Mouse (Mus musculus) intestine, embryonic 14.5 days (tissue): ENCODE results near the gene Iqcj. TPM values are rescaled to one million over a fixed set of nuclear protein-coding genes. Genes with fewer than 3 reads are reported as not detected.

Source experiments
- ATAC-seq: fragments of 200-750 bp; cut with Nextera tagmentation; replicated peaks from 2 replicates; pipeline ENCODE4 v1.8.0; 2017; ENCODE audit warnings: low read depth, moderate number of reproducible peaks, moderate TSS enrichment, moderate library complexity; ENCODE audit not compliant: low FRiP score, low TSS enrichment
- DNase-seq: peaks from one replicate; pipeline ENCODE4 v3.0.0-alpha.2; 2018; ENCODE audit warnings: low spot score
- H3K27ac ChIP-seq: fragments of 300-500 bp; sonication (generic); 2 replicates; pipeline ENCODE4 v1.5.1; 2014; ENCODE audit warnings: low read depth, mild to moderate bottlenecking, control low read depth
- H3K27me3 ChIP-seq: fragments of 300-500 bp; sonication (generic); replicated peaks from 2 replicates; pipeline ENCODE4 v1.6.1; 2014; ENCODE audit warnings: low read length, control low read depth; ENCODE audit not compliant: control insufficient read depth, insufficient read depth
- H3K36me3 ChIP-seq: fragments of 300-500 bp; sonication (generic); 2 replicates; pipeline ENCODE4 v1.6.1; 2014; ENCODE audit warnings: low read length, control low read depth; ENCODE audit not compliant: control insufficient read depth, insufficient read depth
- H3K4me1 ChIP-seq: fragments of 300-500 bp; sonication (generic); replicated peaks from 2 replicates; pipeline ENCODE4 v1.6.1; 2014; ENCODE audit warnings: low read length, control low read depth, mixed read lengths; ENCODE audit not compliant: control insufficient read depth, insufficient read depth
- H3K4me2 ChIP-seq: fragments of 300-500 bp; sonication (generic); 2 replicates; pipeline ENCODE4 v1.6.1; 2014; ENCODE audit warnings: low read length
- H3K4me3 ChIP-seq: fragments of 300-500 bp; sonication (generic); 2 replicates; pipeline ENCODE4 v1.5.1; 2014; ENCODE audit warnings: low read depth, low read length, control low read depth, mixed read lengths
- H3K9ac ChIP-seq: fragments of 300-500 bp; sonication (generic); 2 replicates; pipeline ENCODE4 v1.6.1; 2014; ENCODE audit warnings: mild to moderate bottlenecking, low read length
- H3K9me3 ChIP-seq: fragments of 300-500 bp; sonication (generic); 2 replicates; pipeline ENCODE4 v1.6.1; 2016; ENCODE audit warnings: low read length, control low read depth; ENCODE audit not compliant: control insufficient read depth
- WGBS: fragments of 180-500 bp; shearing (Covaris S2); extraction: QIAGEN DNeasy Blood & Tissue Kit; methylation state at CpG from one replicate; pipeline ENCODE4 v1.1.7; 2014; 5-methylcytosine and 5-hydroxymethylcytosine counted together
- polyA plus RNA-seq: library from polyadenylated mRNA; unstranded; fragments of >200 nt; fragmentation: Nextera tagmentation; extraction: Ambion mirVana; gene quantifications from 2 replicates; pipeline ENCODE4 v1.2.1, GENCODE M21; 2014

The Iqcj gene
- polyA plus RNA-seq, 1 experiment from 2014 or later: not detected

- DNase-seq: no peak
- 90% methylated on average over 2 of the region's 2 CpGs for WGBS
- Histone ChIP-seq H3K4me1 (no peaks in the 10 kb centered on the region), H3K4me3 (no peak overlapping the region), H3K4me2 (no peak overlapping the region), H3K27me3 (no peaks in the 10 kb centered on the region), H3K36me3 (no peaks in the 10 kb centered on the region), H3K9ac (no peak overlapping the region), H3K27ac (no peak overlapping the region), H3K9me3 (no peaks in the 10 kb centered on the region)
- no peak for ATAC-seq
Observed at GRCm38 (mm10) chr3:67974340-67974998, 82.4 kb downstream of the Iqcj start.

DNA sequence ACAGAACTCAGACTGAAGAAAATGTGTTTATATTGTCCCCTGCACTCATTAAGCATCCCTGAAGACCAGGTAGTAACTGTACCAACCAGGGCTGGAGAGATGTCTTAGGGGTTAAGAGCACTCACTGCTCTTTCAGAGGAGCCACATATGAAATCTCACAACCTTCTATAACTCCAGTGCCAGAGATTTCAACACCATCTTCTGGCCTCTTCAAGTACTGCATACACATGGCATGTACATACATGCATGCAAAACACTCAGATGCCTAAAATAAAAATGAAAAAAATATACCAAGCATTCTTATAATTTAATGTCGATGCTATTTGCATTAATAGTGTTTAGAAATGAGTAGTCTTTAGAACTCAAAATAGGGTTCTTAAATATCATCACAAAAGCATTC lies 88.0 kb downstream of the Iqcj start:
- Histone ChIP-seq H3K27me3 (no peaks in the 10 kb centered on the region), H3K36me3 (no peaks in the 10 kb centered on the region), H3K4me2 (no peak overlapping the region), H3K9me3 (no peaks in the 10 kb centered on the region), H3K9ac (no peak overlapping the region), H3K4me1 (no peaks in the 10 kb centered on the region), H3K4me3 (no peak overlapping the region), H3K27ac (no peak overlapping the region)
- WGBS: 83% methylated on average over 1 of the region's 1 CpGs
- DNase-seq (no peak), ATAC-seq (no peak)

GRCm38 (mm10) chr3:67983329-67983728 lies 91.3 kb downstream of the Iqcj start:
- no peak for ATAC-seq
- Histone ChIP-seq H3K9me3 (no peaks in the 10 kb centered on the region), H3K4me1 (no peaks in the 10 kb centered on the region), H3K9ac (no peak overlapping the region), H3K4me2 (no peak overlapping the region), H3K27ac (no peak overlapping the region), H3K4me3 (no peak overlapping the region), H3K36me3 (no peaks in the 10 kb centered on the region), H3K27me3 (no peaks in the 10 kb centered on the region)
- no peak for DNase-seq
- 46% methylated on average over 12 of the region's 12 CpGs for WGBS

DNA sequence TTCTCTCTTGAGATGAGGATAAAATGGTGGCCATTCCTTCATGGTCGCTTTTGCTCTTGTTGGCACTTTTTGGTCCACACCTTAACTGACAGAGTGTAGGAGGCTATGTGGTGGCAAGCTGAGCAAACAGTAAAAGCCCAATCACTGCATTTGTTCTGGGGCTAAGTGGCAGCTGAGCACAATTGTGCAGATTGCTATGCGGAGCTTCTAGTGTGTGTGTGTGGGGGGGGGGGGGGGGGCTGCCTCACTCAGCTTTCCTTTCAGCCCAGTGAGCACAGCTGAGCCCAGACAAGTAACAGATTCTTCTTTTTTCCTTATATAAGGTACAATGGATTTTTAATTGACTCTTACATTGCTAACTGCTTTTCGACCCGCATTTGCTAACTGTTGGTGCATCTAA lies 110.4 kb downstream of the Iqcj start:
- no peak overlapping the region for H3K9ac ChIP-seq
- H3K4me3 ChIP-seq: no peak overlapping the region
- no peaks in the 10 kb centered on the region for H3K4me1 ChIP-seq
- H3K27ac ChIP-seq: no peak overlapping the region
- no peaks in the 10 kb centered on the region for H3K27me3 ChIP-seq
- no peak overlapping the region for H3K4me2 ChIP-seq
- ATAC-seq (no peak), DNase-seq (no peak)
- no peaks in the 10 kb centered on the region for H3K9me3 ChIP-seq
- 87% methylated on average over 4 of the region's 4 CpGs for WGBS
- no peaks in the 10 kb centered on the region for H3K36me3 ChIP-seq

GRCm38 (mm10) chr3:68012342-68012741 lies 120.3 kb downstream of the Iqcj start:
- Histone ChIP-seq H3K36me3 (no peaks in the 10 kb centered on the region), H3K4me2 (no peak overlapping the region), H3K9me3 (no peaks in the 10 kb centered on the region), H3K27me3 (no peaks in the 10 kb centered on the region), H3K27ac (no peak overlapping the region), H3K4me1 (no peaks in the 10 kb centered on the region), H3K4me3 (no peak overlapping the region), H3K9ac (no peak overlapping the region)
- ATAC-seq (no peak), DNase-seq (no peak)

GRCm38 (mm10) chr3:68015786-68016185 lies 123.8 kb downstream of the Iqcj start:
- no peaks in the 10 kb centered on the region for H3K27me3 ChIP-seq
- no peaks in the 10 kb centered on the region for H3K36me3 ChIP-seq
- no peak overlapping the region for H3K9ac ChIP-seq
- no peaks in the 10 kb centered on the region for H3K4me1 ChIP-seq
- H3K4me2 ChIP-seq: no peak overlapping the region
- no peak overlapping the region for H3K4me3 ChIP-seq
- no peak overlapping the region for H3K27ac ChIP-seq
- 59% methylated on average over 1 of the region's 1 CpGs for WGBS
- no peak for DNase-seq
- ATAC-seq: no peak
- H3K9me3 ChIP-seq: no peaks in the 10 kb centered on the region

GRCm38 (mm10) chr3:68019401-68019800 lies 127.4 kb downstream of the Iqcj start:
- Histone ChIP-seq H3K27ac (no peak overlapping the region), H3K36me3 (no peaks in the 10 kb centered on the region), H3K9ac (no peak overlapping the region), H3K4me1 (no peaks in the 10 kb centered on the region), H3K4me3 (no peak overlapping the region), H3K9me3 (no peaks in the 10 kb centered on the region), H3K4me2 (no peak overlapping the region), H3K27me3 (no peaks in the 10 kb centered on the region)
- no peak for ATAC-seq
- no peak for DNase-seq
- 65% methylated on average over 4 of the region's 4 CpGs for WGBS

GRCm38 (mm10) chr3:68036097-68036496 lies 144.1 kb downstream of the Iqcj start:
- ATAC-seq: no peak
- H3K9ac ChIP-seq: no peak overlapping the region
- 60% methylated on average over 3 of the region's 3 CpGs for WGBS
- no peak overlapping the region for H3K27ac ChIP-seq
- no peaks in the 10 kb centered on the region for H3K27me3 ChIP-seq
- no peak overlapping the region for H3K4me2 ChIP-seq
- H3K9me3 ChIP-seq: no peaks in the 10 kb centered on the region
- H3K4me1 ChIP-seq: no peaks in the 10 kb centered on the region
- no peak overlapping the region for H3K4me3 ChIP-seq
- no peaks in the 10 kb centered on the region for H3K36me3 ChIP-seq
- DNase-seq: no peak

DNA sequence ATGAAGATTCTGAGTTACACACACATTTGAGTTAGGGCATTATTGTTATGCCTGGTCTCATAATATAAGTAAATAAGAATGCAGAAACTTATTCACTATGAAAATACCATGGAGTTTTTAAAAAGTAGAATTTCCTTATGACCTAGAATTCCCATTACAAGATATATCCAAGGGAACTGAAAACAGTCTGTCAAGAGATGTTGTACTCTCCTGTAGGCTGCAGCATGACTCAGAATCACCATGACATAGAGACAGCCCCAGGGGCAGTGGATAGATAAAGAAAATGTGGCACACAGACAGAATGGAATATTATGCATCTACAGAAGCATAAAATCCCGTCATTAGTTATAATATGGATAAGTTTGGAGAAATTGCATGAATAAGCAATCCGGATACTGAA lies 150.9 kb downstream of the Iqcj start:
- no peak for ATAC-seq
- H3K9ac ChIP-seq: no peak overlapping the region
- H3K27me3 ChIP-seq: no peaks in the 10 kb centered on the region
- H3K4me1 ChIP-seq: no peaks in the 10 kb centered on the region
- no peak for DNase-seq
- H3K27ac ChIP-seq: no peak overlapping the region
- no peaks in the 10 kb centered on the region for H3K36me3 ChIP-seq
- H3K4me2 ChIP-seq: no peak overlapping the region
- WGBS: 82% methylated on average over 2 of the region's 2 CpGs
- no peak overlapping the region for H3K4me3 ChIP-seq
- no peaks in the 10 kb centered on the region for H3K9me3 ChIP-seq
